Mouse (Mus musculus) lung, adult 18-20 months (tissue): ENCODE results near the gene Hist1h3a.
"Not testable (repeated sequence)": the region's sequence is repeated elsewhere in the genome, so short reads cannot be mapped to it uniquely, and the experiment has no call there.

Experiments
- DNase-seq, 2 experiments: peaks; one replicate each; pipeline ENCODE4 v3.0.0; 2022; ENCODE audit warnings: mixed read lengths in 2 of 2

The Hist1h3a gene

DNA sequence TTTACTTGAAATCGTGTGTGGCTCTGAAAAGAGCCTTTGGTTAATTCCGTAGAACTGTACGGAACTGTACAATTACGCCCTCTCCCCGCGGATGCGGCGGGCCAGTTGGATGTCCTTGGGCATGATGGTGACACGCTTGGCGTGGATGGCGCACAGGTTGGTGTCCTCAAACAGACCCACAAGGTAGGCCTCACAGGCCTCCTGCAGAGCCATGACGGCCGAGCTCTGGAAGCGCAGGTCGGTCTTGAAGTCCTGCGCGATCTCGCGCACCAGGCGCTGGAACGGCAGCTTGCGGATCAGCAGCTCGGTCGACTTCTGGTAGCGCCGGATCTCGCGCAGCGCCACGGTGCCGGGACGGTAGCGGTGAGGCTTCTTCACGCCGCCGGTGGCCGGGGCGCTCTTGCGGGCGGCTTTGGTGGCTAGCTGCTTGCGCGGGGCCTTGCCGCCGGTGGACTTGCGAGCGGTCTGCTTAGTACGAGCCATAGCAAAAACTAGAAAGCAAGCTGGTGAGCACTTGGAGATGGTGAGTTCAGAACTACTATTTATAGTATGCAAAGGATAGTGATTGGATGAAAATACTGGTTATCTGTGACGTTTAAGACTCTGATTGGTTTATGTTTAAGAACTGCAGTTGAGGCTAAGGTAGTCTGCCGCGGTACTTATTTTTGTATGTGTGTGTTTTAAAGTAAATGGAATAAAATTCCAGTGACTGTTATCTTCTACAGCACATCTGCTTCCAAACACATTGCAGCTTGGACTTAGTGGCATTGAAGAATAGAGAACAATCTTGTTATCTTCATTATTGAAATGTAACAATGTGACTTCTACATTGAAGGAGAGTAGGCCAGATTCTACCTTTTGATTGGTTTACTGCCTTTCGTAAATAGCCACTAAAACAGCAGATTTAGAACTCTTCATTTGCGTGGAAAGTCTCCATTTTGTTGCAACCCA lies at the start of gene Hist1h3a:
Gene Hist1h3a, minus strand, starts transcription at position 516 of the 951 bp plus-strand sequence.
- peak; percentile 34 to 42 for DNase-seq

DNA sequence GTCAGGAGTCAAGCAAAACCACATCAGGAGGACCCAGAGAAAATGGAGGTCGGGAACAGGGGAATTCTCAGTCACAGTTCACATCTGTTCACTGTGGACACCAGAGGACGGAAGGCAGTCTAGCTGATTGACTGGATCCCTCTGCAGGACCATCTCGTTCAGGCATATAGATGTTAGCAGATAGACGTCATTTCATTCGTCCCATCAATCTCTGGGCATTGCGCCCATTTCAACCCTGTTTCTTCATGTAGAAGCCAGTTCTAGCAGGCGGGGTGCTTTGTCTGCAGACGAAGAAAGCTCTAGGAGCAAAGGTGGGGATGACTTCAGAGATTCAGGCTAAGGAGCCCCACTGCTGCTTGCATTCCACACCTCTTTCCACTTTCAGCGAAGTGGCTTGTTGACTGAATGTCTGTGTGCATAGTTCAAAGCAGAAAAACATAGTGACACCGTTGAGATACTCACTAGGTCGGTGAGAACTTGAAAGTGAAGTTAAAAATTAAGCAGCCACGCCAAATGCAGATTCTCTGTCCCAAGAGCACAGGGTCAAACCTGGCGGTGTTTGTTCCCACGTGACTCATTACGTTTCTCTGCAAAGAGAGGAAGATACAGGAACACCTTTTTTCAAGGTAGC lies 44.4 kb upstream of the Hist1h3a start, which contains the start of gene Slc17a2:
Gene Slc17a2, plus strand, starts transcription at position 572 of the 631 bp plus-strand sequence.
- DNase-seq: peak in 1 of 2 experiments; percentile 24

GRCm38 (mm10) chr13:23804532-23804931 lies 42.3 kb upstream of the Hist1h3a start:
- no peak for DNase-seq

DNA sequence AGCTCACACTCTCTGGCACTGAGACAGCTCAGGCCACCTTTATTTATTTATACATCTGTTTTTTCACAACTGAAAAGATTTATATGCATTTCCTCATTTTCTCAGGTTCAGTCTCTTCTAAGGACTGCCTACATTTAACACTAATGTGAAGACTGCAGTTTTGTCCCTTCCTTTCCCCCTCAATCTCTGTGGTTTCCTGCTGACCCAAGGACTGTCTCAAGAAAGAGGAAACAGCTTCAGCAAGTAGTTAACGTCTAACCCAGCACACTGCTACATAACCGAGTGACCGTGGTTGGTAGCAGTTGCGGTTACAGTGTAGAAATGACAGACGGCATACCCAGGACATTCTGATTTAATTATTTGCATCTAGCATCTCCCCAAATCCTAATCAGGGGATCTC lies 37.2 kb upstream of the Hist1h3a start:
- no peak for DNase-seq

DNA sequence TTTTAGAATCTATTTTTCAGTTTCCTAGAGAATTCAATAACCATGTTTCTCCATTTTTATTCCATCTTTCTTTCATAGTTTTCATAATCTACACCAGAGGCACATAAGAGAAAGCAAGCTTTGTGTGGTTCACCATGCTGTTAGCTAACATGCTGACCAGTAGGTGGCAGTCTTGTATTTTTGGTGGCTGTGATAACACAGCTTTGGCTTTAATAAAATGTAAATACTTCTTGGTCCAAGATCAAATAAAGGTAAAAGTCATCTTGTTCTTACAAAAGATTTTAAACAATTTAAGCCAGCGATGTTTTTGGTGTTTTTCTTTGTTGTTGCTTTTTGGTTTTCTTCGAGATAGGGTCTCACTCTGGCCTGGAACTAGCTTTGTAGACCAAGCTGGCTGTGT lies 30.3 kb upstream of the Hist1h3a start:
- peak; percentile 22 to 44 for DNase-seq

DNA sequence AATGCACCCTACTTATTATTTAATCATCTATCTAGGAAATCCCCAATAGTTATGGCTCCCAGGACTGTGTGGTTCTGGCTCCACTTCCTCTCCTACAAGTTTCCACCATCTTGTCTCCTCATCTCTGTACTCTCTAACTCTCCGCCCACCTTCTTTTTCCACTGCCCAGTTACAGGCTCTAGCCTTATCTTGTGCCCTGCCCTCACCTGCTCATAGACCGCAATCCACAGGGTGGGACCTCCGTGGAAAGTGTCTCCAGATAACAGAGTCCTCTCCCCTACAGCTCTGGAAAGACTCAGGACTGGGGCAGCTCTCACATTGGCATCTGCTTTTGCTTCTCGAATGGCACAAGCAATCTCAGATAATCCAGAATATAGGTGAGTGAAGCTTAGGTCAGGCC lies 16.8 kb upstream of the Hist1h3a start:
- no peak for DNase-seq

GRCm38 (mm10) chr13:23778339-23778738 lies 16.2 kb upstream of the Hist1h3a start:
- no peak for DNase-seq

DNA sequence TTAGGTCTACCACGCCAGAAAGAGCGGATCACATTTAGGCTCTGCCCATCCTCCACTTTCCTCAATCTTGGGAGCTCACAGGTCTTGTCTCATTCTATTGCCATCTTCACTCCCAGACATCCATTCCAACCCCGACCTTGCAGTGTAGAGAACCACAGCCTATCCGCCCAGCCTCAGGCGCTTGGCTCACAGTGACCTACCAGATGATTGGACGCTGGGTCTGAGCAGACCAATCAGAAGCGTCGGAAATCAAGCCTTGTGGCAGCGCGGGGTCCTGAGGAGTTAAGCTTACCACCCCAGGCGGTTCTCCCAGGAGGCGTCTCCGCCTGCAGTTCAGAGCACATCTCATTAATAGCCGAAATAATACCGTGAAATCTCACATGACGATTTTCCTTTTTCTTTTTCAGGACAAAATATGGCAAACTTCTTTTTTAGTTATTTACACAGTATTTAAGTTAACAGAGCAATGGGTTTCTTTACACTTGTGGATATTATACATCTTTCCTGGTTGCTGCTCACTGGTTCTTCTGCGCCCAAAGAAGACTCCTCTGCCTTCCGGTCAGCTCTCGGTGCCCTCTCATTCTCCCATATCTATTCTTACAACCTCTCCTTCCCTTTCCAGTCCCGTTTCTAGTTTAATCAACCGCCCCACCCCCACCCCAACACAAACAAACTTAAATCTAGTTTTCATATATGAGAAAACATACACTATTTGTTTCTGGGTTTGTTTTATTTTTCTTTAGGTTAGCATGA lies 10.6 kb upstream of the Hist1h3a start:
- DNase-seq: peak in 1 of 2 experiments; percentile 8

DNA sequence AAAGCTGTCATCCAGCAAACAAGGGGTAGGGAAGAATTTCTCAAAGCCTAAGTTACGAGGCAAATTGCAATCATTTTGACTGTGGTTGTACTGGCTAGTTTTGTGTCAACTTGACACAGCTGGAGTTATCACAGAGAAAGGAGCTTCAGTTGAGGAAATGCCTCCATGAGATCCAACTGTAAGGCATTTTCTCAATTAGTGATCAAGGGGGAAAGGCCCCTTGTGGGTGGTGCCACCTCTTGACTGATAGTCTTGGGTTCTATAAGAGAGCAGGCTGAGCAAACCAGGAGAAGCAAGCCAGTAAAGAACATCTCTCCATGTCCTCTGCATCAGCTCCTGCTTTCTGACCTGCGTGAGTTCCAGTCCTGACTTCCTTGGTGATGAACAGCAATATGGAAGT lies 7.4 kb upstream of the Hist1h3a start, which contains the start of gene Trim38:
Gene Trim38, plus strand, starts transcription at position 301 of the 400 bp plus-strand sequence.
- not testable (repeated sequence) for DNase-seq

GRCm38 (mm10) chr13:23768834-23769397 lies 6.7 kb upstream of the Hist1h3a start:
- DNase-seq: no peak

- DNase-seq: no peak
Observed at GRCm38 (mm10) chr13:23766772-23767171, 4.6 kb upstream of the Hist1h3a start.

DNA sequence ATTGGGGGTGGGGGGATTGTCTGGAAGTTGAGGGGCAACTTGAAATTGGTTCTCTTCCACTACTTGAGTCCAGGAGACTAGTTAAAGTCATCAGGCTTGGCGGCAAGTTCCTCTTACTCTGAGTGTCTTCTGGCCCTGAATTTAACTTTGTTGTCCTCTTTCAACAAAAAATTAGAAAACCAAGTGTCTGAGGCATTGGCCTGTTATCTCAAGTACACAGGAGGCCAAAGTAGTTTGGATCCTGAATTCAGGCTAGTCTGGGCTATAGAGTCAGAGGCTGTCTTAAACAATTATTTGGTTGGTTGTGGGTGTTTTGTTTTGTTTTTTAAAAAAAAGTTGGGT lies 3.0 kb upstream of the Hist1h3a start:
- no peak for DNase-seq

DNA sequence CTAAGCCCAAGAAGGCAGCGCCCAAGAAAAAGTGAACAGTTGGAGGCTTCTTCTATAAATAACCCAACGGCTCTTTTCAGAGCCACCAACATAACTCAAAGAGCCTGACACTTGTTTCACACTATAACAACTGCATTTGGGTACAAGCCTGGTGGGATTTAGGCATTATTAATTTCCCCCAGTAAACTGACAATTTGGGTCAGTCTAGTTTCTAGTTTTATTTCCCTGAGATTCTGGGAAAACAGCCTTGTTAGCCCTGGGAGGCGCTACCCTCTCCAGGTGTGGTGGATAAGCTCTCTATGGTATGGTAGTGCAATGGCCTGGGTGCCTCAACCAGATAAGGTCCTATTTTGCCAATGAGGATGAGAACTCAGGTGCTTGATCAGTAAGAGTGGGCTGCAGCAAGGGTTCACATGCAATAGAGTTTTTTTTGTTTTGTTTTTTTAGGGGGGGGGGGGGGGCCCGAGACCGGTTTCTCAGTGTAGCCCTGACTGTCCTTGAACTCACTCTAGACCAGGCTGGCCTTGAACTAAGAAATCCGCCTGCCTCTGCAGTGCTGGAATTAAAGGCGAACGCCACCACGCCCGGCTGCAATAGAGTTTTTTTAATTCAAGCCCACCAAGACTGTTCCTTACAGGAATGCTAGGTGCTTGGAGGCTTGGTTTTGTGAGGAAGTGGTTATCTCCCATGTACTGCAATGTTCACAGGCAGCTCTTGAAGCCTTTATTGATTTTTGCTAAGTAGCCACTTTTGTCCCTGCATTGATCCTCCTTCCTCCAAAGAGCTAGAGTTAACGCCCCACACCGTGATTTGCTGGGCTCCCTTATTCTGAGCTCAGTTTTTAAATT lies 2.4 kb upstream of the Hist1h3a start:
- DNase-seq: no peak

- DNase-seq: peak; percentile 79 to 82
Observed at GRCm38 (mm10) chr13:23763586-23764323, 1.6 kb upstream of the Hist1h3a start, which contains the start of gene Hist1h1a. Gene Hist1h1a (plus strand): TSS chr13:23763666.

GRCm38 (mm10) chr13:23763242-23763585 lies 1.0 kb upstream of the Hist1h3a start:
- no peak for DNase-seq

GRCm38 (mm10) chr13:23760972-23761864 lies 968 bp downstream of the Hist1h3a start, which contains the start of gene Hist1h4a:
Gene Hist1h4a (minus strand): TSS chr13:23761230.
- DNase-seq: peak; percentile 96 to 98

DNA sequence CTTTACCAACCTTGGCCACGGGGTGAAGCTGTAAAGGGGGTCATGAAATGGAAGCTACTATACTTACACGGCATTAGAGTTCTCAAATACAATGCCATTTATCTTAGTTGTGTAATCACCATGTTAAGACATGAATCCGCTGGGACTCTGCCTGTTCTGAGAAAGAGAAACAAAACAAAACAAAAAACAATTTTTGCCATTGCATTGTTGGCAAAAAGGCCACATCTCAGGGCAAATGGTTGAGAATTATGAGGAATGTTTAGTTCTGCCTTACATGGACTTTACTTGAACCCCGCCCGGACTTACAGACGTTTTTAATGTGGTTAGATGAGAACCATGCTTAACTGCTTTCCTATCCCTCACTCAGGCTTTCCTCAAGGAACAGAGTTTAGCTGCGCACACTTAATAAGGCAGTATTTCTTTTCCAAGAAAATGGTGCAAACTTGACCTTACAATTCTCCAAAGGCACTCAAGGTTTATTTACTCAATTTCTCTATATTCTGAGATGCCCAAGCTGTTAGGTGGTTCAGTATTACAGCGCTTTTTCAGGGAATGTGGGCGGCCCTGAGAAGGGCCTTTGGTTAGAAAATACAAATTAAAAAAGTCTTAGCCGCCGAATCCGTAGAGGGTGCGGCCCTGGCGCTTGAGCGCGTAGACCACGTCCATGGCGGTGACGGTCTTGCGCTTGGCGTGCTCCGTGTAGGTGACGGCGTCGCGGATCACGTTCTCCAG lies 1.8 kb downstream of the Hist1h3a start:
- DNase-seq: no peak

DNA sequence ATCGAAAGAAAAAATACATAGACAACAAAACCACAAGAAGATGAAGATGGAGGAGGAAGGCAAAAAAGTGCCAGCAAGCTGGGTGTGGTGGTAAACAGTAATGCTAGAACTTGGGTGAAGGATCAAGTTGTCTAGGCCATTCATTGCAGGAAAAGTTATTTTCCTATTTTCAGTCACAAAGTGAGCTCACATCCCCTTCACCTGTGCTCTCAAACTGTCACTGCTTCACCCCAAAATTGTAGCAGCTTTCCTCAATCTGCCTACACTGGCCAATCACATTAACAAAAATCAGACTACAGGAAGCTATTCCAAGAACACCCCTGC lies 2.3 kb downstream of the Hist1h3a start:
- no peak for DNase-seq

GRCm38 (mm10) chr13:23759251-23759771 lies 2.9 kb downstream of the Hist1h3a start:
- no peak for DNase-seq
